Mouse (Mus musculus) urinary bladder, postnatal 14 days (tissue): ENCODE results near the gene Cc2d1a.

ENCODE experiments used
- DNase-seq: peaks from one replicate; pipeline ENCODE4 v3.0.0; 2021; ENCODE audit warnings: low spot score

The Cc2d1a gene

GRCm38 (mm10) chr8:84104697-84105609 is 42.8 kb downstream of the Cc2d1a start, which contains the start of gene Dcaf15:
Gene Dcaf15, minus strand, starts transcription at chr8:84104768.
- peak; percentile 99 for DNase-seq

- no peak for DNase-seq
These were observed 43.5 kb downstream of the Cc2d1a start for GRCm38 (mm10) chr8:84104221-84104620.

- DNase-seq, result no peak
These were observed 44.1 kb downstream of the Cc2d1a start for GRCm38 (mm10) chr8:84103601-84104000.

- DNase-seq, result no peak
These were observed 46.1 kb downstream of the Cc2d1a start for GRCm38 (mm10) chr8:84101476-84102270.

GRCm38 (mm10) chr8:84098376-84098775 is 49.4 kb downstream of the Cc2d1a start:
- DNase-seq, result no peak

- no peak for DNase-seq
These were observed 51.7 kb downstream of the Cc2d1a start for GRCm38 (mm10) chr8:84096061-84096460.

GRCm38 (mm10) chr8:84090585-84090984 is 57.2 kb downstream of the Cc2d1a start:
- no peak for DNase-seq

GRCm38 (mm10) chr8:84089277-84089676 is 58.5 kb downstream of the Cc2d1a start:
- no peak for DNase-seq

- DNase-seq, result no peak
These were observed 59.9 kb downstream of the Cc2d1a start for GRCm38 (mm10) chr8:84087821-84088220.

GRCm38 (mm10) chr8:84087156-84087555 is 60.6 kb downstream of the Cc2d1a start:
- no peak for DNase-seq

- DNase-seq, result no peak
These were observed 63.2 kb downstream of the Cc2d1a start for GRCm38 (mm10) chr8:84084341-84085115.

- DNase-seq, result no peak
These were observed 63.9 kb downstream of the Cc2d1a start for GRCm38 (mm10) chr8:84083829-84084241.
